Mouse (Mus musculus): ENCODE measurements around the gene Gm2004. TPM values are rescaled to one million over a fixed set of nuclear protein-coding genes. Genes with fewer than 3 reads are reported as not detected.
"Not testable (repeated sequence)": the region's sequence is repeated elsewhere in the genome, so short reads cannot be mapped to it uniquely, and the experiment has no call there.

Gene Gm2004
- total RNA-seq (2014; rRNA removed) (0.52 TPM in 1 of 2 replicates, not detected in the other), polyA plus RNA-seq (2015; fragmentation: Nextera tagmentation; extraction: Ambion mirVana) (0.30 and 0.83 TPM in 2 replicates)

GRCm38 (mm10) chr2:176149725-176150124, at the start of gene Gm2004:
TSS of gene Gm2004 (minus strand) at chr2:176149825.
- not testable (repeated sequence) for ATAC-seq; H3K27me3 ChIP-seq (ENCODE audit: insufficient read depth, low read length)
- no CpG with 5 or more reads among the region's 2 CpGs for WGBS

More at GRCm38 (mm10) chr2:176149725-176150124, at the start of gene Gm2004:
- H3K9ac ChIP-seq (replicated peaks; ENCODE audit: low read length); H3K4me2 ChIP-seq (ENCODE audit: low read depth, low read length); H3K36me3 ChIP-seq (ENCODE audit: insufficient read depth, low read length); H3K4me3 ChIP-seq (ENCODE audit: low read length); H3K9me3 ChIP-seq (ENCODE audit: low read length); DNase-seq (ENCODE audit: low spot score); H3K27ac ChIP-seq; H3K4me1 ChIP-seq (ENCODE audit: insufficient read depth, low read length): not testable (repeated sequence)

Other genes with a start within 250 kb of the Gm2004 start
- gene Zfp966, start 218.7 kb downstream of the Gm2004 start, total RNA-seq (2014; rRNA removed): 1.7 and 5.5 TPM in 2 replicates
- gene Zfp966, start 218.7 kb downstream of the Gm2004 start, polyA plus RNA-seq (2015; fragmentation: Nextera tagmentation; extraction: Ambion mirVana): 0.65 and 1.1 TPM in 2 replicates
- gene Gm2026, start 184.5 kb downstream of the Gm2004 start, total RNA-seq (2014; rRNA removed): 9.6 and 15.8 TPM in 2 replicates
- gene Gm2026, start 184.5 kb downstream of the Gm2004 start, polyA plus RNA-seq (2015; fragmentation: Nextera tagmentation; extraction: Ambion mirVana): 19.7 and 22.8 TPM in 2 replicates
- gene 2210418O10Rik, start 76.7 kb upstream of the Gm2004 start, total RNA-seq (2014; rRNA removed): 5.9 and 6.2 TPM in 2 replicates
- 8.2 and 9.9 TPM in 2 replicates for gene 2210418O10Rik, start 76.7 kb upstream of the Gm2004 start, polyA plus RNA-seq (2015; fragmentation: Nextera tagmentation; extraction: Ambion mirVana)
- not detected in 2 replicates for gene Gm11009, start 169.7 kb upstream of the Gm2004 start, total RNA-seq (2014; rRNA removed)
- gene Gm11009, start 169.7 kb upstream of the Gm2004 start, polyA plus RNA-seq (2015; fragmentation: Nextera tagmentation; extraction: Ambion mirVana): not detected in 2 replicates